Mouse (Mus musculus) neural tube, embryonic 15.5 days (tissue): ENCODE results near the gene Phf13. TPM values are rescaled to one million over a fixed set of nuclear protein-coding genes. Genes with fewer than 3 reads are reported as not detected.

Source experiments
- ATAC-seq: fragments of 200-750 bp; cut with Nextera tagmentation; 2 replicates; pipeline ENCODE4 v1.8.0; 2017; ENCODE audit warnings: mild to moderate bottlenecking, moderate TSS enrichment, moderate library complexity; ENCODE audit not compliant: low FRiP score
- H3K27ac ChIP-seq: fragments of 300-500 bp; sonication (generic); replicated peaks from 2 replicates; pipeline ENCODE4 v1.5.1; 2015; ENCODE audit warnings: mild to moderate bottlenecking, inconsistent platforms
- H3K27me3 ChIP-seq: fragments of 300-500 bp; sonication (generic); replicated peaks from 2 replicates; pipeline ENCODE4 v1.6.1; 2015; ENCODE audit warnings: inconsistent platforms
- H3K36me3 ChIP-seq: fragments of 300-500 bp; sonication (generic); 2 replicates; pipeline ENCODE4 v1.6.1; 2015; ENCODE audit warnings: inconsistent platforms
- H3K4me1 ChIP-seq: fragments of 300-500 bp; sonication (generic); 2 replicates; pipeline ENCODE4 v1.6.1; 2015; ENCODE audit warnings: inconsistent platforms
- H3K4me2 ChIP-seq: fragments of 300-500 bp; sonication (generic); 2 replicates; pipeline ENCODE4 v1.6.1; 2015; ENCODE audit warnings: inconsistent platforms, mild to moderate bottlenecking, moderate library complexity
- H3K4me3 ChIP-seq: fragments of 300-500 bp; sonication (generic); replicated peaks from 2 replicates; pipeline ENCODE4 v1.5.1; 2015; ENCODE audit warnings: mild to moderate bottlenecking, inconsistent platforms
- H3K9ac ChIP-seq: fragments of 300-500 bp; sonication (generic); replicated peaks from 2 replicates; pipeline ENCODE4 v1.6.1; 2015; ENCODE audit warnings: mild to moderate bottlenecking, inconsistent platforms
- H3K9me3 ChIP-seq: fragments of 300-500 bp; sonication (generic); replicated peaks from 2 replicates; pipeline ENCODE4 v1.6.1; 2016; ENCODE audit warnings: inconsistent platforms
- WGBS: fragments of 180-500 bp; shearing (Covaris S2); methylation state at CpG from one replicate; pipeline ENCODE4 v1.1.7; 2015; ENCODE audit warnings: mixed read lengths; 5-methylcytosine and 5-hydroxymethylcytosine counted together
- polyA plus RNA-seq: library from polyadenylated mRNA; unstranded; fragments of >200 nt; fragmentation: Nextera tagmentation; extraction: Ambion mirVana; gene quantifications from 2 replicates; pipeline ENCODE4 v1.2.1, GENCODE M21; 2015

The Phf13 gene
- polyA plus RNA-seq, 1 experiment from 2014 or later, result 21.3 TPM

GRCm38 (mm10) chr4:152011171-152011760, 15.2 kb upstream of the Phf13 start:
- H3K9ac ChIP-seq, result no peak overlapping the region
- WGBS, result 84% methylated on average over 8 of the region's 8 CpGs
- H3K4me2 ChIP-seq, result peak overlapping the region; percentile 100
- H3K9me3 ChIP-seq, result no peaks in the 10 kb centered on the region
- H3K4me1 ChIP-seq, result peaks cover 42% of the 10 kb centered on the region
- no peak for ATAC-seq
- no peak overlapping the region for H3K27ac ChIP-seq
- peaks cover 31% of the 10 kb centered on the region for H3K36me3 ChIP-seq
- H3K4me3 ChIP-seq, result peak overlapping the region; percentile 85
- H3K27me3 ChIP-seq, result peaks cover 33% of the 10 kb centered on the region

- Histone ChIP-seq H3K27ac (no peak overlapping the region), H3K4me3 (peak overlapping the region; percentile 85), H3K36me3 (peaks cover 27% of the 10 kb centered on the region), H3K4me1 (peaks cover 42% of the 10 kb centered on the region), H3K27me3 (peaks cover 34% of the 10 kb centered on the region), H3K4me2 (peak overlapping the region; percentile 100), H3K9me3 (no peaks in the 10 kb centered on the region), H3K9ac (peak overlapping the region; percentile 66)
- 13% methylated on average over 13 of the region's 13 CpGs for WGBS
- no peak for ATAC-seq
Measured at GRCm38 (mm10) chr4:152010707-152011134, 14.7 kb upstream of the Phf13 start.

DNA sequence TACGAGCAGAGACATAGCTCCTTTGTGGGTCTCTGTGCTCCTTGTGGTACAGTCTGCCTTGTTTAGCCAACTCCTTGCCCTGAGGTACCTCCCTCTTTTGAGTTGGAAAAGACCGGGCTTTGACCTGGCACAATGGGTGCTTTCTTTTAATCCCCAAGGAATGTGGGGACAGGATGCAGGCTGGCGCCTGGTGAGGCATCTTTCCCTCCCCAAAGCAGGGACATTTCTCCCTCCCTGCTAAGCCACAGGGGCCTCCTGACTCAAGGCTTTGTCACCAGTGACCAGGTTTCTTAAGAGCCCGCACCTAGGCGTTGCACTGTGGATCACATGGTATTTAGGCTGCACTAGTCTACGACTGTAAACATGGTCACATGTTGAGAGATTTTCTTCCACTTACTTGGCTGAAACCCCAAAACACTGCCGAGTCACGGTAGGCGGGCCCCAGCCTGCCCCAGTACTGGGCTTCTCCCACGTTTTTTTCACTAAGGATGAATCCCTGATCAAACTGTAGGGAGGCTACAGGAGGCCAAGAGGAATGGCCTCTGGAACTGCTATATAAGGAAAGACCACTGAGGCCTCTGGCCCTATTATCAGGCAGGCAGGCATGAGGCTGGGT, 14.1 kb upstream of the Phf13 start:
- Histone ChIP-seq H3K9me3 (no peaks in the 10 kb centered on the region), H3K4me3 (peak overlapping the region; percentile 85), H3K36me3 (peaks cover 22% of the 10 kb centered on the region), H3K4me2 (peak overlapping the region; percentile 100), H3K4me1 (peaks cover 42% of the 10 kb centered on the region), H3K27me3 (peaks cover 34% of the 10 kb centered on the region), H3K9ac (peak overlapping the region; percentile 66), H3K27ac (0 out of 2 replicates have a peak overlapping the region, but pooled peaks have one; percentile 28)
- no peak for ATAC-seq
- 6% methylated on average over 10 of the region's 10 CpGs for WGBS

- Histone ChIP-seq H3K27ac (peak overlapping the region; percentile 87), H3K27me3 (peaks cover 34% of the 10 kb centered on the region), H3K4me3 (peak overlapping the region; percentile 85), H3K9ac (peak overlapping the region; percentile 66), H3K4me1 (peaks cover 42% of the 10 kb centered on the region), H3K36me3 (peaks cover 14% of the 10 kb centered on the region), H3K9me3 (no peaks in the 10 kb centered on the region), H3K4me2 (peak overlapping the region; percentile 100)
- WGBS, result under 1% methylated on average over 109 of the region's 115 CpGs
- peak; percentile 78 for ATAC-seq
Measured at GRCm38 (mm10) chr4:152009076-152010051, 13.3 kb upstream of the Phf13 start.

GRCm38 (mm10) chr4:152008622-152009075, 12.6 kb upstream of the Phf13 start, which contains the start of gene Klhl21:
Gene Klhl21, plus strand, starts transcription at chr4:152008803.
- WGBS, result under 1% methylated on average over 45 of the region's 45 CpGs

GRCm38 (mm10) chr4:152008148-152008500, 12.1 kb upstream of the Phf13 start:
- H3K27ac ChIP-seq, result peak overlapping the region; percentile 87
- H3K4me3 ChIP-seq, result peak overlapping the region; percentile 85
- H3K9me3 ChIP-seq, result no peaks in the 10 kb centered on the region
- peaks cover 34% of the 10 kb centered on the region for H3K27me3 ChIP-seq
- ATAC-seq, result 0 out of 2 replicates have a peak, but pooled peaks have one; percentile 14
- H3K4me2 ChIP-seq, result peak overlapping the region; percentile 100
- peak overlapping the region; percentile 66 for H3K9ac ChIP-seq
- H3K36me3 ChIP-seq, result peaks cover 7% of the 10 kb centered on the region
- H3K4me1 ChIP-seq, result peaks cover 42% of the 10 kb centered on the region
- WGBS, result under 1% methylated on average over 14 of the region's 14 CpGs

More at GRCm38 (mm10) chr4:152008622-152009075, 12.6 kb upstream of the Phf13 start, which contains the start of gene Klhl21:
- ATAC-seq, result peak; percentile 91
- Histone ChIP-seq H3K27ac (peak within 1 kb of the TSS; percentile 87), H3K4me2 (peak within 1 kb of the TSS; percentile 100), H3K9me3 (no peaks in the 10 kb centered on the region), H3K4me3 (peak within 1 kb of the TSS; percentile 85), H3K4me1 (peaks cover 42% of the 10 kb centered on the region), H3K27me3 (peaks cover 34% of the 10 kb centered on the region), H3K9ac (peak within 1 kb of the TSS; percentile 66), H3K36me3 (peaks cover 7% of the 10 kb centered on the region)

DNA sequence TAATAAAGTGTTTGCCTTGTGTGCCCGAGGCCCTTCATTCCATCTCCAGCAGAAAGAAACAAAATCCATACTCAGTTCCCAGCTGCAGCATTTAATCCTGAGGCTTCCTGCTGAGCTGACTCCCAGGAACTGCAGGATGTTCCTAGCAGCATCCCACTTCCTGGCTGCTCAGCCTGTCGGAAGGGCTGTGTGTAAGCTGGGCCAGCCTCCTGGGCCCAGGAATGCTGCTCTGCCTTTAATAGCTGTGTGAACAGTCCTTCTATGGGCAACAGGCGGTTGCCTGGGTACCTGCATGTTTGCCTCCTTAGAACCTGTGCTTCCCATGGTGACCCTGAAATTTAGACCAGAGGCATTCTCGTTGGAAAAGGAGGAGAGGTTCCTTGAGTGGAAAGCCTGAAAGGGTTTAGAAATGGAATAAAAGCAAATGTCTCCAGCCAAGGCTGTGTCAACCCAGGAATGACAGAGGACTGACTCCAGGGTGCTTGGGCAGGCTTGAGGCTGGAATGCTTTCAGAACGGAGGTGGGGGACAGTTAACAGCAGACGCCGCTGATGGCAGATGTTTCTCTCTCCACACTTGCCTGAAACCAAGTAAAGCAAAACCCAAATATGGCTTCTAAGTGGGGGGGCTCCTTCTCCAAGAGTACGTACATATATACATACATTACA, 11.6 kb upstream of the Phf13 start:
- WGBS, result 8% methylated on average over 8 of the region's 8 CpGs
- ATAC-seq, result no peak

DNA sequence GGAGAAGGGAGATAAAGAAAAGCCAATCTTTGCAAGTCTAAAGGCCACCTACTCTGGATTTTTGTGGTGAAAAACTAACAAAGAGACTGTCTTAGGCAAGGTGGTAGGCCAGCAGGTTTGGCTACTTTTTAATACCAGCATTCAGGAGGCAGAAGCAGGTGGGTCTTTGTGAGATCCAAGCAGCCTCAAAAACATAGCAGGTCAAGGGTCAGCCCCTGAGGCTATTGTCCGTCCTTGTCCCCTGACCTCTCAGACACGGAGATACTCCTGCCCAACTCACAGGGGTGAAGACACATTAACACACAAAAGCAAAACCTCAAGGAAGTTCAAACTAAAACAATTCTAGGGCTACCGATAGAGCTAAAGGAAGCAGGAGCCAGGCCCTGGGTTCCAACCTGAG, 10.8 kb upstream of the Phf13 start:
- H3K9ac ChIP-seq, result no peak overlapping the region
- H3K4me3 ChIP-seq, result no peak overlapping the region
- H3K36me3 ChIP-seq, result no peaks in the 10 kb centered on the region
- no peak overlapping the region for H3K27ac ChIP-seq
- H3K4me1 ChIP-seq, result peaks cover 39% of the 10 kb centered on the region
- H3K4me2 ChIP-seq, result no peak overlapping the region
- H3K9me3 ChIP-seq, result no peaks in the 10 kb centered on the region
- WGBS, result 19% methylated on average over 3 of the region's 3 CpGs
- peaks cover 34% of the 10 kb centered on the region for H3K27me3 ChIP-seq
- no peak for ATAC-seq

More for the DNA sequence above, 11.6 kb upstream of the Phf13 start:
- Histone ChIP-seq H3K27me3 (peaks cover 34% of the 10 kb centered on the region), H3K36me3 (peaks cover 7% of the 10 kb centered on the region), H3K9ac (0 out of 2 replicates have a peak overlapping the region, but pooled peaks have one; percentile 66), H3K9me3 (no peaks in the 10 kb centered on the region), H3K27ac (peak overlapping the region; percentile 87), H3K4me1 (peaks cover 42% of the 10 kb centered on the region), H3K4me3 (peak overlapping the region; percentile 85), H3K4me2 (peak overlapping the region; percentile 100)

- H3K4me2 ChIP-seq, result no peak overlapping the region
- H3K27ac ChIP-seq, result no peak overlapping the region
- ATAC-seq, result no peak
- no peaks in the 10 kb centered on the region for H3K9me3 ChIP-seq
- WGBS, result 85% methylated on average over 6 of the region's 6 CpGs
- no peak overlapping the region for H3K4me3 ChIP-seq
- peaks cover 29% of the 10 kb centered on the region for H3K27me3 ChIP-seq
- no peak overlapping the region for H3K9ac ChIP-seq
- H3K36me3 ChIP-seq, result no peaks in the 10 kb centered on the region
- peaks cover 32% of the 10 kb centered on the region for H3K4me1 ChIP-seq
Measured at GRCm38 (mm10) chr4:152006137-152006536, 10.1 kb upstream of the Phf13 start.

- Histone ChIP-seq H3K4me2 (no peak overlapping the region), H3K27ac (no peak overlapping the region), H3K9me3 (no peaks in the 10 kb centered on the region), H3K27me3 (peaks cover 9% of the 10 kb centered on the region), H3K4me3 (no peak overlapping the region), H3K36me3 (no peaks in the 10 kb centered on the region), H3K9ac (no peak overlapping the region), H3K4me1 (peaks cover 8% of the 10 kb centered on the region)
- WGBS, result 94% methylated on average over 3 of the region's 3 CpGs
- ATAC-seq, result no peak
Measured at GRCm38 (mm10) chr4:152002063-152002462, 6.0 kb upstream of the Phf13 start.

GRCm38 (mm10) chr4:152001335-152001734, 5.3 kb upstream of the Phf13 start:
- Histone ChIP-seq H3K9ac (no peak overlapping the region), H3K27me3 (peaks cover 2% of the 10 kb centered on the region), H3K27ac (no peak overlapping the region), H3K4me3 (no peak overlapping the region), H3K4me1 (peaks cover 11% of the 10 kb centered on the region), H3K4me2 (no peak overlapping the region), H3K9me3 (no peaks in the 10 kb centered on the region), H3K36me3 (no peaks in the 10 kb centered on the region)
- ATAC-seq, result no peak
- WGBS, result 68% methylated on average over 4 of the region's 4 CpGs
